Mouse (Mus musculus): ENCODE measurements at regions not wholly inside any gene's neighbourhood (a gene's known extent, or its start where the extent isn't known, plus 50 kb on each side); places are given as distances from the start of the nearest gene placed in this dataset.

GRCm38 (mm10) chr1:165086131-165086530 is 74.4 kb downstream of the Tbx19 start:
- no peak for DNase-seq (ENCODE audit: extremely low spot score)

DNA sequence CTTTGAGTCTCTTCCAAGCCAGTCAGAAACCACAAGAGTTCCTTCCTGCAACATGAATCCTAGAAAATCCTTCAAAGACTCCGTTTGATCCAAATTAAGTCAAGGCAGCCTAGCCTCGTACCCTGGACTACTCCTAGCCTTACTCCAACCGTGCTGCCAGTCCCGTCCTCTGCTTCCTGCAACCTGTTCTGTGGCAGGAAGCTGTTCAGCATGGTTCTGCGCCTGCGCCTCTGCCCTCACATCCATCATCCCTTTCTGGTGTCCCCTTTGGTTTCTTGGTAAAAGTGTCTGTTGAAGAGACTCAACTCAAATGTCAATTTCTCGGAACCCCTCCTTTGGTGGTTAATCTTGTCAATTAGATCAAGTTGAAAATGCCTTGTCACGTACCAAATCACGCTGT is 75.8 kb downstream of the Tbx19 start:
- DNase-seq (ENCODE audit: extremely low spot score) = no peak

GRCm38 (mm10) chr1:165084179-165084578 is 76.4 kb downstream of the Tbx19 start:
- no peak for DNase-seq (ENCODE audit: extremely low spot score)

- no peak for DNase-seq (ENCODE audit: extremely low spot score)
Observed at GRCm38 (mm10) chr1:165080351-165080750, 80.2 kb downstream of the Tbx19 start.

- no peak for DNase-seq (ENCODE audit: extremely low spot score)
Observed at GRCm38 (mm10) chr1:165077313-165077712, 83.3 kb downstream of the Tbx19 start.

GRCm38 (mm10) chr1:165075301-165076082 is 85.1 kb downstream of the Tbx19 start:
- no peak for DNase-seq (ENCODE audit: extremely low spot score)

DNA sequence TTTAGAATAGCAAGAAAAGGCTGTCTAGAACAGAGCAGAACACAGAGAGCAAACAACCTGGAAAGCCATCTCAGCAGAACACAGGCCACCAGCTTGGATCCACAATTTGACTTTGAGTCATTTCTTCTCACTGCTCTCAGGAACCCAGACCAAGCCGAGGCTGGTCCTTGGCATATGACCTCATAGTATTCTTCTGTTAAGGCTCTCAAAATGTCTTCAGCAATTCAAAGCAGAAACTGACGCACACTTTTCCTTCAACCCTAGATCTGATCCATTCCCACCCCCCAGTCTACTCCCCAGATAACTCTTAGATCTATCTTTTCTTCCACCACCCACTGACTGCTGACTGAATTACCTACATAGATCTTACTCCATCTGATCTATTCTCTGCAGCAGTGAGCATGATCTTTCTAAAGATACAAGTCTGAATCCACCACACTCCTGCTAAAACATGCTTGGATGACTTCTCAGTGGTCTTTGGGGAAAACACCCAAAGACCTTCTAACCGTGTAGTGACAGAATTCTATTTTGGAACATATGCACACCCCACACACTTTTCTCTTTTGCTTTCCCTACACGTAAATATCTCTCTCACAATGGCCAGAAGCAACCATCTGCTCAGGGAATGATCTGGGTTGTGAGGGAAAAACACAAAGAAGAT is 88.6 kb downstream of the Tbx19 start:
- no peak for DNase-seq (ENCODE audit: extremely low spot score)

GRCm38 (mm10) chr1:165064981-165065380 is 95.6 kb downstream of the Tbx19 start:
- no peak for DNase-seq (ENCODE audit: extremely low spot score)

DNA sequence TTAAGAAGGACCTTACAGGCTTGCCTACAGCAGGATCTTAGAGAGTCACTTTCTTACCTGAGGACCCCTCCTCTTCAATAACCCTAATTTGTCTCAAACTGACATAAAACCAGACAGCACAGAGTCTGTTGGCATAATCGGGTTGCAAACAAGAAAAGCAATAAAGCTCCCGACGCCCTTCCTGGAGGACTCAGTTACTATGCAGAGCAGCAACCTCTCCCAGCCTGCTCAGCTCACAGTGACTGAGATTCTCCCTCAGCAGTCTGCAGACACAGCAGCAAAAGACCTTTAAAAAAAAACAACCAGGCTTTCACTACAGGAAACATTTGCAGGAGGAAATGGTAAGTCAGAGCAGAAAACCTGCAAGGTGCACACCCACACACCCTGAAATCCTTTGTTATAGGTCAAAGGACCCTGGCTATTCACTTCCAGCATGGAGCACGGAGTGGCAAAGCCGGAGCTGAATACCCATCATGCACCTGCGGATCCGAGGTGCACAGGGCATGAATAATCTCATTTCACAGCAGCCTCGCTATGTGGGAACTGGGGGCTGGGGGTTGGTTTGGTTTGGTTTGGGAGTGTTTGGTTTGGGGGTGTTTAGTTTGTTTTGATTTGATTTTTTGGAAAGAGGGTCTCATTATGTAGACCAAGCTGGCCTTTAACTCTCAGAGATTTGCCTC is 97.6 kb downstream of the Tbx19 start:
- DNase-seq (ENCODE audit: extremely low spot score) = no peak

- no peak for DNase-seq (ENCODE audit: extremely low spot score)
Observed at GRCm38 (mm10) chr1:165061420-165061819, 99.2 kb downstream of the Tbx19 start.

- DNase-seq (ENCODE audit: extremely low spot score) = no peak
Observed at GRCm38 (mm10) chr1:165054245-165054644, 106.3 kb downstream of the Tbx19 start.

- no peak for DNase-seq (ENCODE audit: extremely low spot score)
Observed at GRCm38 (mm10) chr1:165051294-165051693, 109.3 kb downstream of the Tbx19 start.

DNA sequence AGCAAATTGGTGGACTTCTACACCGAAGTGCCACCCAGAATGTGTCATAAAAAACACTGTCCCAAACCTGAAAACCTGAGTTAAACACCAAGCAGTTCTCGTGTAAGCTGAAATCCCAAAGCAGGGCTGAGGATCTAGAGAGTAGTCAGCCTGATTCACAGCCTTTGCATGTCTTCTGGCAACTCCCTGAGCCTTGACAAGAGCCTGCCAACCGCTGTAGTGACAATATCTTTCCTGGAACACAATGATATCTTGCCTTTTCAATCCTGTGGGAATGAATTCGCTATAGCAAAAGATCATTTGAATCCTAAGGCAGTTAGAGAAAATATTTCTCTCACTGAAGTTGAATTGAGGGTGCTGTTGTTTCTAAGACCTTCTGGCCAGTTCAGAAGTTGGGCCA is 110.4 kb downstream of the Tbx19 start:
- no peak for DNase-seq (ENCODE audit: extremely low spot score)

DNA sequence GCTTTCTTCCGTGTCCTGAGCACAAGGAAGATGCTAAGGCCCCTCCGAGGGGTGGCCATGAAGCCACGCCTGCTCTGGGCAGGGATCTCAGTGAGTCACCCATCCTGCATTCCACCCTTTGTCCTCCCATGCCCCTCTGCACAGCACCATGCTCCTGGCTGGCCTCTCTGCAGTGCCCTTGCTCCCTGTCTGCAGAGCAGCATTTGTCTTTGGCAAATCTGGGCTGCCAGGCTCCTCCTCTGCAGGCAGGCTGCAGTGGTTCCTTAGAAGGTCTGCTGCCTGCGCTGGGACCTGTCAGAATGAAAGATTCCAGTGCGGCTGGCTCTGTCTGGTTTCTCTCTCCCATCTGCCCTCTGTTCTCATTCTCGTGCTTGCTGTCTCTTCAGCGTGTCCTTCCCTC is 111.3 kb upstream of the Xcl1 start:
- DNase-seq (ENCODE audit: extremely low spot score) = peak; percentile 39

DNA sequence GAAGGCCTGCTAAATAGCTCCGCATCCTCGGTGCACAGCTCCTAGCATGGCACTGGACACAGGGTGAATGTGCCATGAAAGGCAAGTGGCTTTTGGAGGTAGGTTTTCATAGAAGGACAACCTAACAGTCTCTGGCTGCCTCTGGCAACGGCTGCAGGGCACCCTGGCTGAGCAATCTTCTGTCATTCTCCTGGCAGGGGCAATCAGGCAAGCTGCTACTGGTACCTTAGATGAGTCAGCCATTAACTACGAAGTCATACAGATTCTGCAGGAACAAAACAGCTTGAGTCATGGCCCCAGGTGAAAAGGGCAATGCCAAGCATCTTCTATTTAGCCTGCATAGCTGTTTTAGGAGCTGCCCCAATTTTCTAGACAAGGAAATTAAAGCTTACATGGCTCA is 110.7 kb upstream of the Xcl1 start:
- DNase-seq (ENCODE audit: extremely low spot score) = no peak

DNA sequence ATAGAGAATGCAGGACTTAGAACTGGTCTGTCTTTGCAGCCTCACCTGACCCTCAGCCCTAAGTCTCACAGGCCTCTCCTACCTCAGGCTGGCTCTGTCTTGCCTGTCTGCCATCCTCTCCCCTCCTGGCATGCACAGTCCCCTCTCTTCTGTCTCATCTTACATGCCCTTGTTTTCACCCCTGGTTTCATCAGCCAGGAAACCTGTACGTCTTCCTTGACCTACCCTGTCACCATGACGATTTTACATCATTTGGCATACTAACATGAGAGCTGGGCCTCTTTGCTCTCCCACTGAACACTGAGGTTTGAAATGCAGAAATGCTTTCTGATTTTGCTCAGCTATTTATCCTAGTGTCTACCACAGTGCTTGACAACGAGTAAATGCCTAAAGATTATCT is 108.0 kb upstream of the Xcl1 start:
- no peak for DNase-seq (ENCODE audit: extremely low spot score)

DNA sequence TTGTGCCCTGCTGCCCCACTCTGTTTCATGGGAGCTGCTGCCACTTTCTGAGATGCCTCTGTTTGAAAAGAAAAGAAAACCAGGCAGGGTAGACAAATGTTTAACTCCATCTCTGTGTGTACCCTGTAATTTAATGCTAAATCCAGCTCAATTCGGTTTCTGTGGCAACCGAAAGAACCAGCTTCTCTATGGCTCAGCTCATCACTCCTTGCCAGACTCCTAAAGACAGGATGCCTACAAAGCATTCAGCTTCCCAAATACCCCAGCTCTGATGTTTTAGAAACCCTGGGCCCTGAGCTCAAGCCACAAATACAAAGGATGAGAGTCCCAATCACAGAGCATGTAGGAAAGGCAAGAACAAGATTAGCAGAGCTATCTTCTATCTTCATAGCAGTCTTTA is 106.8 kb upstream of the Xcl1 start:
- DNase-seq (ENCODE audit: extremely low spot score) = no peak

- DNase-seq (ENCODE audit: extremely low spot score) = no peak
Observed at GRCm38 (mm10) chr1:165036631-165037030, 101.3 kb upstream of the Xcl1 start.

- DNase-seq (ENCODE audit: extremely low spot score) = no peak
Observed at GRCm38 (mm10) chr1:165035618-165036017, 100.3 kb upstream of the Xcl1 start.

GRCm38 (mm10) chr1:165020960-165021563 is 85.7 kb upstream of the Xcl1 start:
- DNase-seq (ENCODE audit: extremely low spot score) = no peak

- DNase-seq (ENCODE audit: extremely low spot score) = peak; percentile 75
Observed at GRCm38 (mm10) chr1:165018692-165019309, 83.5 kb upstream of the Xcl1 start.

DNA sequence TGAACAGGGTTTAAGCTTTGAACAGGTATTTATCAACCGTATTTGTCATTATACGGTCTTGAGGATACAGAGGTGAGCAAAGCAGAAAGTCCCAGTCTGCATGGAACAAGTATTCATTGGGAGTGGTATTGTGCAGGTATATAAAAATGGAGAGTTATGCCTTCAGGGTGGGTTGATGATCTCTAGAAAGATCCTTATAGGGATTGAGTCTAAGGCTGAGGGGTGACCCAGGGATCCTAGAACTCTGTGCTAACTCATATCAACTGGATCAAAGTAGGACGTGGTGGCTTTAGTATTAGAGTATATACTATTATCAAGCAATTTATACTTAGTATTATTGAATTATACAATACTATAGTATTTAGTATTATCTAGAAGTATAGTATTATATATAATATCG is 82.9 kb upstream of the Xcl1 start:
- DNase-seq (ENCODE audit: extremely low spot score) = no peak

All from embryo, embryonic 9.5 days (tissue).